Mouse (Mus musculus): Measurements from ENCODE around the gene Mxi1.

Gene Mxi1

DNA sequence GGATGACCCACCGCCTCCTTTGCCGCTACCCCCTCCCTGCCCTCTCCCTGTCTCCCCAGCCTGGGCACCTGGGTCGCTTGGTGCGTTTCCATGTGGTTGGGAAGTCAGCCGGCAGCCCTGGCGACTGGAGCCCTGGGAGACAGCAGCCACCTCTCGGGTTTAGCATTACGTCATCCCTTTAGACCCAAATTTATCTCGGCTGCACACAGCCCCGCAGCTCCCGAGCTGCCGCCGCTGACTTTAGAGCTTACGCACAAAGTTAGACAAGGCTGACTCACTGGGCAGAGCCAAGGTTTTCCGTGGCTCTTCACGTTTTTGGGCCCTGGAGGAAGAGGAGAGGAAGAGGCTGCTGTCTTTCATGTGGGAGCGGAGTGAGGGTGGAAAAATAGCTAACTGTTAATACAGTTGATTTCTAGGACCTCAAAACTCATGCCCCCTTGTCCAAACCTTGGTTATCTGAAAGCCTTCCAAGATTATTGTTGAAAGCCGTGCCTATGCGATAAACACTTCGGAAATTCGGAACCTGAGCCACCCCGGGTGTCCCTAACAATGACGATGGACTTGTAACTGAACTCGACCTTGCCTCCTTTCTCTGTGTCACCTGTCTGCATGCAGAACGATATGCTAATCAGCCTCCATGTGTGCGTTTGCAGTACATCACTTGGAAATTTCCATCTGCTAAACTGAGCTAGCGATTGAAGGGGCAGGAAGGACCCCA lies 15.4 kb downstream of the Mxi1 start:
- peak; percentile 92 for DNase-seq

DNA sequence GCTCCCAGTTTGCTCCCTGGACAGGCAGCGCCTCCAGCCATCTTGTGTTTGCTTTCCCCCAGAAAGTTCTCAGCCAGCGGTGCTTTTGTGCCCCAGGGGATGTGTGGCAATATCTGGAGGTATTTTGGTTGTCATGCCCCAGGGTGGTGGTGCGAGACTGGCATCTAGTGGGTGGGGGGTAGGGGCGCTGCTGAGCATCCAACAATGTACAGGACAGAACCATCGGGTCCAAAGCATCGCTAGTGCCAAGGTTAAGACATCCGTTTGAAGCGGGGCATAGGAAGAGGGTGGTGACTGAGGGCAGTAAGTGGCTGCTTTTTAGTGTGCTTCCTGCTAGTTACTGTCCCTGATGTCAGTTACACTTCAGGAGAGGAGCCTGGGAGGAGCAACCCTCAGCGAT lies 17.8 kb downstream of the Mxi1 start:
- DNase-seq: peak; percentile 68

DNA sequence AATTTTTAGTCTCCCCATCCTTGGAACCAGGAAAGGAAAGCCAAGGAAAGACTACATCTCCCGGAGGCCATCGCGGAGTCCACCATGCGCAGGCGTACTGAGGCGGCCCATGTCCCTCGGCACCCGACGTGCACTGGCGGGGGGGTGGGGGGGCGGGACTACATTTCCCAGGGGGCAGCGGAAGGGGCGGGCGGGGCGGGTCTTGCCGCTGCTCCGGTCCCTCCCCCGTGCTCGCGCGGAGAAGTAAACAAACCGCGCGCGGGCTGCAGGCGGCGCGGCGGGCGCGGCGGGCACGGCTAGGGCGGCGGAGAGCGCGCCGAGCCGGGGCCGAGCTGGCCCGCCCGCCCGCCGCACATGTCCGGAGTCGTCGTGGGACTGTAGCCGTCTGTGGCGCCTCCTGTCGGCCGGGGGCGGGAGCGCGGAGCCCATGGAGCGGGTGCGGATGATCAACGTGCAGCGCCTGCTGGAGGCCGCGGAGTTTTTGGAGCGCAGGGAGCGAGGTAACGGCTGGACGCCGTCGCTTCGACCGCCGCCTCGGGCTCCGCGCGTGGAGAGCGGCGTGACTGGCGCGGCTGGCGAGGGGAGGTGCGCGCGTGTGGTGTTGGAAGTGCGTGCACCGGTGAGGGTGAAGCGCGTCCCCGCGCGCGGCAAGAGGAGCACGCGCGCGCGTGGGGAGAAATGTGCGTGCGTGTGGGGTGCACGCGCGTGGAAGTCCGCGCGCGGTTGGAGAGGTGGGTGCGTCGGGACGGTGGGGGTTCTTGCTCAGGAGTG lies 19.1 kb downstream of the Mxi1 start:
- peak; percentile 94 for DNase-seq

DNA sequence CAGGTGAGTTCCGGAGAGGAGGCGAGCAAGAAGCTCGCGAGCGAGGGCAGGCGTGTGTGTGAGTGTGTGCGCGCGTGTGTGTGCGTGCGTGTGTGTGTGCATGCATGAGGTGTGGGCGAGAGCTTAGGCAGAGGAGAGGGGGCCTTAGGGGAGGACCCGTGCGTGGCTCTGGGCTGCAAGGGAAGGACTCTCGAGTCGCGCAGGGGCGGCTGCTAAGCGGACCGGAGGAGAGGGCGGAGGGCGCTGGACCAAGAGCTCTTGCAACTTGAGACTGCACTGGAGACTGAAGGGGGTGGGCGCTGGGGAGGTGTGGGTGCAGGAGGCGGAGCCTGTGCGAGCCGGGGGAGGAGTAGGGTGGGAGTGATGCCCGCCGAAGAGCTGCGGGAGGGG lies 19.7 kb downstream of the Mxi1 start:
- peak; percentile 84 for DNase-seq

DNA sequence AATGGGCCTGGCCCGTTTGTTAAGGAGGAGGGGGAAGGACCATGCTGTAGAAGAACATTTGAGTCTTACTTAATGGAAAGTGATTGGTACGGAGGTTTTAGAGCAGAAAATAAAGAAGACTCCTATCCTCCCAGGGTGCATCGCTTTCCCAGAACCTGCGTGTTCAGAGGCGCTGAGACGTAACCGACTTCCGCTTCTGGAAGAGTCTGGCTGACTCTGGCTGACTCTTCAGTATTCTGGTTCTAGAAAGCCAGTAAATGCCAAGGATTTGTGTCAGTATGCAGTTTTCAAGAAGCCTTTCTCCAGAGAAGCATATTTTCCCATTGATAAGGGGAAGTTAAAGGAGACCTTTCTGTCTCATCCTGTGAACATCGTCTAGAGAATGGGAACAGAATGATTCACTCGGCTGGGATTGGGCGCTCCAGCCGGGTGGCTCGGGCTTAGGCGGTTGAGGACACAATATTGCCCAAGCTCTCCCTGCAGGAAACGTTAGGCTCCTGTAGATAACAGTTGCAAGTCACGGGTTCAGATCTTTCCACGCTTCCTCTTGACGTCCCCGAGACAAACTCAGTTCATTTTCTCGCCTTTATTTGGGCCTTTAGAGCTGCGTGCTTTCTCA lies 21.7 kb downstream of the Mxi1 start:
- no peak for DNase-seq

DNA sequence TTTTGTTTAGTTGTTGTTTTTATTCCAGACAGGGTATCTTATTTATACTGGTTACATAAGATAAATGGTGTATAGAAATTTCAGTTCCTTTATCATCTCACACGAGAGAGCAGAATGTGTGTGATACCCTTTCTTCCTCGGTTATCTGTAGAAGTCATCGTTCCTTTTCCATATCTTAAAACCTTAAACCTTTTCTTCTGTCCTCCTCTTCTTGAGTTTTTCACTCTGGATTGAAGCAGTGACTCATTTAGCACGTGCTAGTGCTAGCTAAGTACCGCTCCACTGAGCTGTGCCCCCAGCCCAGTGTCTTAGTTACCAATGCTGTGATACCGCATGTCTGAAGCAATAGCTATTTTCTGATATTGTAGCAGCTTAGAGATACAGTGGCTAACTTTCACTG lies 23.4 kb downstream of the Mxi1 start:
- no peak for DNase-seq

DNA sequence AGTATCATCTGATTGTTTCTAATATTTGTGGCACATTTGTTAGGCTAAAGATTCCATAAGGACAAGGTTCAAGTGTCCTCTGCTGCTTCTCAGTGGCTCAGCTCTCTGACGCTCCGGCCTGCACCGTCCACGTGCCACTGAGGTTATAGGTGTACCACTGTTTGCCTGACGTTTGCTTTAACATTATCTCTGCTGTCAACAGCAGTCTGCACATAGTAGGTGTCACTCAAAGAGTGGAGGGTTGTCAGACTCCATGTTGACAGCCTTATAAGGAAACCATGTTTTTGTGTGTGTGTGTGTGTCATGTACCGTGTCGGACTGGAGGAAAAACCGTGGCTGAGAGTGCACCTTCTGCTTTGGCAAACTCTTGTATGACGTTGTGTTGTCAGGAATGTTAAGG lies 24.9 kb downstream of the Mxi1 start:
- DNase-seq: no peak

DNA sequence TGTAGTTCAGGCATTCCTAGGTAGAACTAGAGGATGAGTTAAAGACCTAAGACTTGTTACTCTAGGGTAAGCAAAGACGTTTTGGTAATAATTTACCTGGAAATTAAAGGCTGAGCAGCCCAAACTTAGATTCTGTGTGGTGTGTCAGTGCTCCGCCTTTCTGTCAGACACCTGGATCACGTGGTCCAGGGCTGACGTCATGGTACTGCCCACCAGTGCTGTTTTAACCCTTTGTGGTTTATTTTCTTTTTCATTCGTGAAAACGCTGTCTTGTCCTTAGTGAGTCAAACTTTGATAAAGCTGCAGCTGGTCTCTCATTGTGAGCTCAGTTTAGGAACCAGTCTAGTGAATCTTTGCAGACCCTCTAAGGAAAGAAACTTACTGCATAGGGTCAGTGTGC lies 30.1 kb downstream of the Mxi1 start:
- no peak for DNase-seq

DNA sequence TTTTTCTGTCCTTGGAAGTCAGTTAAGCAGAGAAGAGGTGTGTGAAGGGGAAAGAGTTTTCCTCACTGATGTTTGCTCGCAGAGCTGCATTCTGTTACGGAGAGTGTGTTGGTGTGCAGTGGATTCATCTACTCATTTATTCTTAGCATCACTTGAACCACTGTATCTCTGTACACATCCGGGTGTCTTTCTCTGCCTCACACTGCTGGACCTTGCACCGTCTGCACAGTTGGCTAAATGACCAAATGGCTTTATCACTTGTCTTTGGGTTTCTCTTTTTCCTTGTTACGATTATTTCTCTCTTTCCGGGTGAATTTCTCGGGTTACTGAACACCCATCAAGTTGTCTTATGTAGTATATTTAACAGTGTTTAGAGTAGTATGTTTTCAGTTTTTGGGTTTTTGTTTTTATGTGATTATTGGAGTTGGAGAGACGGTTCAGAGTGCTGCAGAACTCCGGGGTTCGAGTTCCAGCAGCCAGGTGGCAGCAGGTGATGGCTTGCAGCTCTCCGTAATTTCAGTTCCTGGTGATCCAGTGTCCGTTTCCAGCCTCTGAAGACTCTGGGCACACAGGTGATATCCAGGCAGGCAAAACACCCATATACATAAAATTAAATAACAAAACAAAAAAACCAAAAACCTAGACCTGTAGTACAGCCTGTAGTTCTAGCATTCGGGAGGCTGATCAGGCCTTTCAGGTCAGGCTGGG lies 33.0 kb downstream of the Mxi1 start:
- no peak for DNase-seq

DNA sequence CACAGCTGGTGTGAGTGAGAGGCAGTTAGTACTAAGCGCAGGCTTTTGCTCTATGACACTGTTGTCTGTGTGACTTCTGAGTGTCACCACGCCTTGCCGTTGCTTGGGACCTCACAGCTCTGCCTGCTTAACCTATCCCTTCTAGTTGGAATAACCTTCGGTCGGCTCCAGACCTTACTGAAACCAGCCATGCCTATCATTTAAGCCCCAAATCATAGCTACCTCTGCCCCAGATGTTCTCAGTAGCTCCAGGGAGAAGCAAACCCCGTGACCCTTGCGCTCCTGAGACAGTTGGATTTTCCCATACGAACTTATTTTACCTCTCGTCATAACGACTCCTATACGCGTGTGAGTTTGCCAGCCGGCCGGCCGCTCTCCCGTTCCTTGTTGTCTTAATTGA lies 33.7 kb downstream of the Mxi1 start:
- DNase-seq: no peak

DNA sequence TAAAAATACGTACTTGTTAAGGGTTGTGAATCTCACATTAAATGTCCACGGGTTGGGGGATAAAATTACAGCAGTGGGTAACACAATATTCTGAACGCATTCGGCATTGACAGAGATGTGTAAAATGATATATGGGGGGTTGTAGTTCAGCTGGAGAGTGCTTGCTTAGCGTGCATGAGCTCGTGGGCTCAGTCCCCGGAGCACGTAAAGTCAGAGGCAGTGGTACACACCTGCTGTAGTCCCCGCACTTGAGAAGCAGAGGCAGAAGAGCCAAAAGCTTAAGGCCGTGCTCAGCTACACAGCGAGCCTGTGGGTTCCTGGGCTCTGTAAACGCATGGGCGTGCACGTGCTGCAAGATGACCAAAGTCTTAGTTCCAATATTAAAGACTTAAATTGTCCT lies 35.4 kb downstream of the Mxi1 start:
- no peak for DNase-seq

DNA sequence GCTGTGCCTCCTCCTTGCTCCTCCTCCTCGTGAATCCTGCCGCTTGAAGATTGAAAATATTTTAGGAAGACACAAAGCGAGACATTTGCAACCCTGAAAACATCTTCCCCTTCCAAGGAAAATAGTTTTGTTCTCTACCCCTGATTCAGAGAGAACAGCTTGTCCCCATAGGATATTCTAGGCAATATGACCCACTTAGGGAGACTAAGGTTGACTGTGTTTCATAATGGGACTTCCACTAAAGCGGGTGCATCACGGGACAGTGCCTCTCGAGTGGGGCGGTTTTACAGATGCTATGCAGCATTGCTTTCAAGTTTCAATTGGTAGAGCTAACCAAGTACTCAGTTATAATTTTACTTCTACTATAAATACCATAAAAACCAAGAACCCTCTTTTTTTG lies 43.5 kb downstream of the Mxi1 start:
- peak; percentile 67 for DNase-seq

DNA sequence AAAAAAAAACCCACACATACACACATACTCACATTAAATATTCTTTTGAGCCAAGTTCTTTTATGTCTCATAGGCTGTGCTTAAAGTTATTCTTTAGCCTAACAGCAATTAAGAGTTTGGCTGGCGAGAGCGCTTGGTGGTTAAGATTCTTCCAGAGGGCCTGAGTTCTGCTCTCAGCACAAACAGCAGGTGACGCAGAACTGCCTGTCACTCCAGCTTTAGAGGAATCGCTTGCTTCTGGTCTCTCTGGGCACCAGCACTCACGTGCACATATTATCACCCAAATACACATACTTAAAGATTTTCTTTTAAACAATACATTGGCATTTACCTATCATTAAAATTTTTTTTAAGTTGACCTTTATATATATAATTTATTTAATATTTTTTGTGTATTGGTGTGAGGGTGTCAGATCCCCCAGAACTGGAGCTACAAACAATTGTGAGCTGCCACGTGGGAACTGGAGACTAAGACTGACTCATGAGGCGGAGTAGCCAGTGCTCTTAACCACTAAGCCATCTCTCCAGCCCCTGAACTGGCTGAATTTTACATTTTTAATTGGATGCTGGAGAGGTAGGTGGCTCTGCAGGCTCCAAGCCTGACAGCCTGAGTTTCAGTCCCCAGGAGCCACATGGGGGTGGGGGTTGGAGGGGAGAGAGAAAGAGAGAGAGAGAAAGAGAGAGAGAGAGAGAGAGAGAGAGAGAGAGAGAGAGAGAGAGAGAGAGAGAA lies 44.1 kb downstream of the Mxi1 start:
- DNase-seq: peak; percentile 58

DNA sequence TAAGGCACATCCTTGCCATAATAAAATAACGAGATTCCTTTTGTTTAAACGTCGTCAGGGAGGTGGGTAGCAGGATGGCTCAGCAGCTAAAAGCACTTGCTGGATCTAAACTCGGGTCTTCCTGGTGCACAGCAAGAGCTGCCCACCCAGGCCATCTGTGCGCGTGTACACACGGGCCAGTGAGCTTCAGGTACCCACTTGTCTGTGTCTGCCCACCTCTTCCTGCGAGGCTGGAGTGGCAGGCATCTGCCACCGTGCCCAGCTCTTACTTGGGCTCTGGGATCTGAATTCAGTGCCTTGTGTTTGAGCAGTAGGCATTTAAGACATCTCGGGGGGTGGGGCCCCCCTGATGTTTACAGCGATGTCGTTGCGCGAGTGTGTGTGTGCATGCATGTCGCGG lies 44.7 kb downstream of the Mxi1 start:
- peak; percentile 70 for DNase-seq

DNA sequence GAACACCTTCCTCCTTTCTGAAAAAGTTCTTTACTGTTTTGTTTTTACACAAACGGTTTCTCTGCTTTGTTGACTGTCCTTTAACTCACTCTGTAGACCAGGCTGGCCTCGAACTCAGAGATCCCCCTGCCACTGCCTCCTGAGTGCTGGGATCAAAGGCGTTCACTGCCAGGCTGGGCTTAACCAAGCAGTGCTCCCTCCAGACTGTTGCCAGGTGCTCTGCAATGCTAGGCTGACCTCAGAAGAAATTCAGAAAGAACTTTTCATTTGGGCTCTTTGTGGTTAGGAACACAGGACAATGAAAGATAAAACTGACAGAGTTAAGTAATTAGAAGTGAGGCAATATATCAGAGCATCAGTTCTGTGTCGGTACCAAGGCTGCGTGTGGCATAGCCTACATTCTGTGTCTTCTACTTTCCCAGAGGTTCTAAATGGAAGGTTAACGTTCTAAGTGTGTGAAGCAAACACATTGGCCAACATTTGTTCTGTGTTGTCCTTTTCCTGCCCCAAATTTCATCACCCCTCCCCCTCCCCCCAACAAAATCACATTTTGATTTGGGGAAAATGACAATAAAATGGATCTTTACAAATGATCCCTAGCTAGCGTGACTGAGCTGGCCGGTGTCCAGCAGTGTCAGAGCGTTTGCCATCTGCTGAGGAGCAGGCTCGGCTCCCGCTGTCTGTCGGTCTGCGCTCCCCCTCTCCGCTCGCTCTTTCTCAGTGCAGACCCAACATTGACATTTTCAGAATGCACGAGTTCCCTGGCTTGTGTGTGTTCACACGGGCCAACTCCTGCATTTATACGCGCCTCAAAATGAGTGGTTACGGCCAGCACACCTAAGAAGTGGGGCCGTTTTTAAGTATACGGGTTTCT lies 49.1 kb downstream of the Mxi1 start:
- peak; percentile 91 for DNase-seq

DNA sequence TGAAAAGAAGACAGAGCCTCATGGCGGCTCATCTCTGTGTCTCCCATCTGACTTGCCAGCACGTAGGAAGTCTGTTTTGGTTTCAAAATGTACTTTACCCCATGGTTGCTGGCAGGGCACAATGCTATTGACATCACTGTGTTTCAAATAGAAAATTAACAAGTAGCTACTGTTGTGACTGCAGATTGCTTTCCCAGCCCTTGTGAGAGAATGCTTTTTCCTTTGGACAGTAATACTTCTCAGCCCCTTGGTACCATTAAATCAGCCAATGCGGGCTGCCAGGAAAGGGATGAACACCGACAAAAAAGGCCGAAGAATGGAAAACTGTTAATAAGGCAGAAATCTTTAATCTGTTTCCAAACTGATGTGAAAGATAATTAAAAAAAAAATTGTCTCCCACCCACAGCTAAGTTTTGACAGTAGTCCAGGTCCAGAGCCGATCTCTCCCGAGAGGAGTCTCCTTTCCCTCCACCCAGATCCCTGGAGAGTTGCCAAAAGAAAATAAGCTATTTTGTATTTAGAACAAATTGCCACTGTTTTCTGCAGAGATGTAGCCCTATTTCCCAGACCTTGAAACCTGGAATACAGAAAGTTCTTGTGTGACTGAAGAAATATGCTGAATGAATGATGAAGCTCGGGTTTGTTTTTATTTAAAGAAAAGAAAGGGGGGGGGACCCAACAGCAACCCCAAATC lies 50.1 kb downstream of the Mxi1 start:
- DNase-seq: peak; percentile 83

DNA sequence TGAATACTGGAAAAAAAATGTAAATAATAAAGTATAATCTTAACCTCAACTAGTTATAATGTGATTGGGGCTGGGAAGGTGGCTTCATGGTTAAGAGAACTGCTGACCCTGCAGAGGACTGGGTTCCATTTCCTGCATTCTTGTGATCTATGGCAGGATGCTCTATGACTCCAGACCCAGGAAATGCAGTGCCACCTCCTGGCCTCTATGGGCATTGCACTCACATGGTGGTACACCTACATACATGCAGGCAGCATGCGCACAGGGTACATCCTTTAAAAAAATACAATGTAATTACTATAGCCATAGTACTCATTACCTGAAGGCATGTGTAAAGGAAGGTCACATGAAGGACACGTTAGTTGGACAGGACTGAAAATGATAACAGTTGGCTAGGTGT lies 52.6 kb downstream of the Mxi1 start:
- DNase-seq: peak; percentile 75

DNA sequence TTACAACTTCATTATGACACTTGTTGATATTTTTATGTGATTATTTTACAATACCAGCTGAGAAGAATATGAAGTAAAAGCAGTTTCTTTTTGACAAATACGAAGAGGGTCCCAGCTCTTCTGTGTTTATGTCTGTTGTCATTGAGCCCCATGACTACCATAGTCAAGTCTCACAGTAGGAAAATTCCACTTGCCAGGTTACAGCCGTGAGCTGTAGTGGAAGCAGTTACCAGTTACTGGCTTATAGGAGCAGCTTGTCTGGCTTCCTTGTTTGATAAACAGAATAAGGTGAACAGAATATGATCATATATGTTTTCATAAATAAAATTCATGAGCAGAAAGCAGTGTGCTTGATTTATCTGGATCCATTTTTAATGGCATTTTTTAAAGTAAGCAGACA lies 54.2 kb downstream of the Mxi1 start:
- peak; percentile 61 for DNase-seq

DNA sequence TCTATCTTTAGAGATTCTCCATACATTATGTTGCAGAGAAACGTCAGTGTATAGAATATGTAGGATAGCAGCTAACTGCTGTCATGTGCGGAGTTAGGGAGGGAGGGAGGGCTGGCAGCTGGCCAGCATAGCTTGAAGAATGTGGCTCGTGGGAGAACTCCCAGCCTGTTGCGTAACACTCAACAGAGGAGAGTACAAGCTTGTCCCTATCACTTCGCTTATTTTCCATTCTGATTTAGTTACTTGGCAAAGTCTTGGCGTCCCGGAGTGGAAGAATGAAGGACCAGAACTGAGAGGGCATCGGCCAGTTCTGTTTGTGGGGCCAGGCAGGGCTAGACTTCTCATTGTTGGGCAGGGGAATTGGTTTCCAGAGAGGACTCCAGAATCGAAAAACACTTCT lies 54.6 kb downstream of the Mxi1 start:
- DNase-seq: peak; percentile 80

DNA sequence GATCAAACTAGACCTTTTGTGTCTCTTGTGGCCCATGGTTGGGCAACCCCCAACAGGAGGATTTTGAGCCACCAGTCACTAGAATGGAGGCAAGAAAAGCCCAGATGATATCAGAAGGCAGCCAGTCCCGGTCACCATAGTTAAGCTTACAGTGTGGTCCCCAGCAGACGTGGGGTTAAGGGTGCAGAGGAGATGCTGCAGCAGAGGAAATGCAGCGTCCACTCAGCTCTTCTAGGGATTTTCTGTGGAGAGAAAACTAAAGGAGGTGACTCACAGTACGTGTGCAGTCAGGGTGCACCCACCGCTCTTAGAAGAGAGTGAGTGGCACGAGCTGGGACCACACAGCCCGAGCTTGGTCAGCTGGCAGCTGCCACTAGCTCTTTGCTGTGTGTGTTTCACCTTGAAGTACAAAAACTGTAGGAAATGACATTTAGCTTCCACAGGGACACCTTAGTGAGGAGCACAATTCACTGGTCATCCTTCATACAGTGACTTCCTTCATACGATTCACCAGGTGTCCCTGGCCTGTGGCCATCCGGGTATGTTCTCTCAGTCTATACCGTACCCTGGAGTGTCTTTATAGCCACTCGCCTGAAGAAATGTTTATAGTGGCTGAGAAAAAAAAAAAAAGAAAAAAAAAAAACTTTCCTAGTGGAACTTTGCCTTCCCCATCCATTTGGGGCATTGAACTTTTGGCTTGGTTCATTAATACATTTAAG lies 55.9 kb downstream of the Mxi1 start:
- peak; percentile 51 for DNase-seq
